Mouse (Mus musculus) erythroblast, embryonic 14.5 days (primary cell): Measurements from ENCODE around the gene Ica1l. TPM values are rescaled to one million over a fixed set of nuclear protein-coding genes. Genes with fewer than 3 reads are reported as not detected.
"Not testable (repeated sequence)": the region's sequence is repeated elsewhere in the genome, so short reads cannot be mapped to it uniquely, and the experiment has no call there.

Experiments
- H3K27me3 ChIP-seq: 2 replicates; pipeline ENCODE4 v1.6.1; 2012; ENCODE audit warnings: inconsistent platforms; ENCODE audit not compliant: control insufficient read depth
- H3K36me3 ChIP-seq: 2 replicates; pipeline ENCODE4 v1.6.1; 2012; ENCODE audit warnings: mild to moderate bottlenecking, inconsistent platforms; ENCODE audit not compliant: control insufficient read depth
- H3K4me1 ChIP-seq: 2 replicates; pipeline ENCODE4 v1.6.1; 2012; ENCODE audit warnings: inconsistent platforms; ENCODE audit not compliant: control insufficient read depth
- H3K4me3 ChIP-seq: replicated peaks from 2 replicates; pipeline ENCODE3; 2012; ENCODE audit warnings: moderate library complexity, mild to moderate bottlenecking, inconsistent platforms
- H3K9me3 ChIP-seq: 2 replicates; pipeline ENCODE4 v1.6.1; 2012; ENCODE audit warnings: low read length, inconsistent platforms, mixed read lengths; ENCODE audit not compliant: control insufficient read depth
- GATA1 ChIP-seq: IDR thresholded peaks from 2 replicates; pipeline ENCODE4 v1.6.1; 2012; ENCODE audit warnings: low read length, inconsistent platforms, mixed read lengths
- TAL1 ChIP-seq: IDR thresholded peaks from 3 replicates; pipeline ENCODE4 v1.6.1; 2012; ENCODE audit warnings: low read length, inconsistent platforms, mixed read lengths
- polyA plus RNA-seq: library from polyadenylated mRNA; stranded (reverse); fragments of >175 nt; gene quantifications from 2 replicates; pipeline ENCODE4 v1.2.3, GENCODE M21; 2012

Gene Ica1l
- 0.01 TPM in 1 of 2 replicates, not detected in the other for polyA plus RNA-seq

DNA sequence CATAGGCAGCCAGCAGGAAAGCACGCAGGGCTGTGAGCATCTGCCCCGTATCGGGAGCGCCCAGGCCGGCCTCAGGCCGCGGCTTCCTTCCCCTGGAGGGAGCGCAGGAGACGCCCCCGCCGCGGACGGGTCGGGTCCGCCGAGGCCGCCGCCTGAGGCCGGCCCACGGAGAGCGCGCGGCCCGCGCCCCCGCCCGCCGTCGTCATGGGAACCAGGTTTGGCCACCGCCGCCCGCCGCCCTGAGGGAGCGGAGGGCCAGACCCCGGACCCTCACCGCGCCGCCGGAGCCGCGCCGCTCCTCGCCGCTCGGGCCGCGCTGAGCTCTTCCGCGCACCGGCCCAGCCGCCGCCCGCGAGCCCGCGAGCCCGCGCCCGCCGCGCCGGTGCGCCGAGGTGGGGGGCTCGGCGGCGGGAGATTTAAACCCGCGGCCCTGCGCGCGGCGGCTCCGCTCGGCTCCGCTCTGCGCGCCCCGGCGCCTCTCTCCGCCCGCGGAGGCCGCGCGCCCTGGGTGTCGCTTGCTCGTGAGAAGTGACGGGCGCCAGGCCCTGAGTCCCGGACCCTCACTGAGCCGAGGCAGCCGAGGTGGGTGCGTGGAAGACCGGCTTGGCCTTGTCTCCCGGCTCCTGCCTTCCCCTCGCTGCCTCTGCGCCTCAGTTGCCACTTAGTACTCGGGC is at the start of gene Ica1l:
Ica1l (minus strand) TSS at position 389 of the 674 bp plus-strand sequence.
- TF ChIP-seq TAL1 = no peak
- TF ChIP-seq GATA1 = no peak
- Histone ChIP-seq H3K27me3 (peaks cover 48% of the 10 kb centered on the region), H3K4me3 (peak within 1 kb of the TSS; percentile 54), H3K4me1 (peaks cover 6% of the 10 kb centered on the region), H3K9me3 (peaks cover 2% of the 10 kb centered on the region; the same call in 1 of the 2 replicates), H3K36me3 (no peaks in the 10 kb centered on the region)

DNA sequence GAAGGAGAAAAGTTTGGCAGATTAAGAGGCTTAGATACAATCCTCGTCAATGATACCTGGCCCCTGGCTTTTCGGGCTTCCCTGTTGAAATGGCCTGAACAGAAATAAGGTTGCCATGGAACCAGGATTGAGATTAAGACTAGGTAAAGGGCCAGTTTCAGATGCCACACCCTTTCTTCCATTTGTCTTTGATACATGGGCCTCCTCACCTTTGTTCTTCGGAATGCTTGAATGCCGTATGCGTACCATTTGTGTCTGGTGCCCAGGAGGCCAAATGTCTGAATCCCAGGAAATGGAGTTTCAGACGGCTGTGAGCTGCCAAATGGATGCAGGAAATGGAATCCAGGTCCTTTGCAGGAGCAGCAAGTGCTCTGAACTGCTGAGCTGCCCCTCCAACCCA is 33.4 kb upstream of the Ica1l start:
- no peak overlapping the region for H3K4me3 ChIP-seq
- H3K27me3 ChIP-seq = no peaks in the 10 kb centered on the region
- H3K36me3 ChIP-seq = peaks cover 51% of the 10 kb centered on the region
- TF ChIP-seq TAL1 (no peak), GATA1 (no peak)
- no peaks in the 10 kb centered on the region for H3K4me1 ChIP-seq
- no peaks in the 10 kb centered on the region for H3K9me3 ChIP-seq

DNA sequence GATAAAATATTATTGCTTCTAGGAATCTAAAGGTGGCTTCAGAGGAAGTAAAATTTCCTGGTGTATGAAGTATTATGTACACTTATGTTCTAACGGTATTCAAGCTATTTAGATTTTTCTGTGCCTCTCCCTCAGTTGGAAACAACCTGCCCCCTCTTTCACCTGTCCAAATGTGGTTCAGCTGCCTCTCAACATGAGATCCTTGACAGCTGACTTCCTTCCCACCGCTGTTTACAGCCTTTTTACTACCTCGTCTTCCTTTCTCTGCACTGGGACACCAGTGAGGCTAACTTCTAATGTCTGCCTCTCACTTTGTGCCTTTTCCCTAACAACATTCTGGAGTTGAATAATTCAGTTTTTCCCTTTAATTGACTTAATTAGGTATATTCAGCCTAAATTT is 32.6 kb upstream of the Ica1l start:
- peaks cover 45% of the 10 kb centered on the region for H3K36me3 ChIP-seq
- no peak for TF ChIP-seq GATA1
- no peak for TF ChIP-seq TAL1
- no peak overlapping the region for H3K4me3 ChIP-seq
- no peaks in the 10 kb centered on the region for H3K27me3 ChIP-seq
- no peaks in the 10 kb centered on the region for H3K9me3 ChIP-seq
- no peaks in the 10 kb centered on the region for H3K4me1 ChIP-seq

DNA sequence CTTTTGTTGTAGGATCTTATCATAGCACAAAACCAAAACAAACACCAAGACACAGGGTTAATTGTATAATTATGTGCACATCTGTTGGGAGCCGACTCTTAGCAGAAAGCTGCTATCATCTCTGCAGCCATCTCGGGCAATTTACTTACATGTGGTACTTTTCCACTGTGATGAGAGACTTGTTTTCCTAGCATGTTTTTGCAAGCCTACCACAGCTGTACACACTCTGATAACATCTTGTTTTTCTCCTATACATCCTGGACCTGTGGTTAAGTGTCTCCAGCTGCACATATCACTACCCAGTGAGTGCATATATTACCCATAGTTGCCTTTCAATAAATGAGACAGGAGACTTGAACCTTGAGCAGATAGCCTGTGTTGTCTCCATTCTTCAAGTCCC is 32.0 kb upstream of the Ica1l start:
- Histone ChIP-seq H3K27me3 (no peaks in the 10 kb centered on the region), H3K4me1 (no peaks in the 10 kb centered on the region), H3K9me3 (no peaks in the 10 kb centered on the region), H3K36me3 (peaks cover 38% of the 10 kb centered on the region), H3K4me3 (no peak overlapping the region)
- no peak for TF ChIP-seq TAL1
- no peak for TF ChIP-seq GATA1

DNA sequence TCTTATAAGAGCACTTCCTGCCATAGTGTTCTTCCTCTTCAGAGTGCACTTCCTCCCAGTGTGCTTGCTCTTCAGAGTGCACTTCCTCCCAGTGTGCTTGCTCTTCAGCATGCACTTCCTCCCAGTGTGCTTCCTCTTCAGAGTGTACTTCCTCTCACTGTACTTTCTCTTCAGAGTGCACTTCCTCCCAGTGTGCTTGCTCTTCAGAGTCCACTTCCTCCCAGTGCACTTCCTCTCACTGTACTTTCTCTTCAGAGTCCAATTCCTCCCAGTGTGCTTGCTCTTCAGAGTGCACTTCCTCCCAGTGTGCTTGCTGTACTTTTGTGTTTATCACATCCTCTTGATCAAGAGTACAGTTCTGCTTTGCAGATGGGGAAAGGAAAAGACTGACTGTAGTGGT is 27.7 kb upstream of the Ica1l start:
- not testable (repeated sequence) for H3K4me1 ChIP-seq, H3K9me3 ChIP-seq, H3K27me3 ChIP-seq, H3K4me3 ChIP-seq, H3K36me3 ChIP-seq

DNA sequence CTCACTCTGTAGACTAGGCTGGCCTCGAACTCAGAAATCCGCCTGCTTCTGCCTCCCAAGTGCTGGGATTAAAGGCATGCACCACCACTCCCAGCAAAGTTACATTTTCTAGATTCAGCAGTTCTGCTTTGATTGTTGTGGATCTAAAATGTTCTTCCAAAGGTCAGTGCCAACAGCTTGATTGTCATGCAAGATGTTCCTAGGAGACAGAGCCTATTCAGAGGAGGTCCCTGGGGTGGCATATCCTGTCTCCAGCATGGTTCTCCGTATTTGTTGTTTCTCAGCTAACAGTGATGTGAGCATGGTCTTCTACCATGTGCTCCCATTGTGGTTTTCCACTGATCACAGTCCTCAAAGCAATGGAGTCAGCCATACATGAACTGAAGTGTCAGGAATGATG is 13.3 kb upstream of the Ica1l start:
- no peaks in the 10 kb centered on the region for H3K36me3 ChIP-seq
- H3K4me3 ChIP-seq = no peak overlapping the region
- no peaks in the 10 kb centered on the region for H3K4me1 ChIP-seq
- TF ChIP-seq TAL1 = no peak
- no peak for TF ChIP-seq GATA1
- H3K27me3 ChIP-seq = no peaks in the 10 kb centered on the region
- H3K9me3 ChIP-seq = no peaks in the 10 kb centered on the region

DNA sequence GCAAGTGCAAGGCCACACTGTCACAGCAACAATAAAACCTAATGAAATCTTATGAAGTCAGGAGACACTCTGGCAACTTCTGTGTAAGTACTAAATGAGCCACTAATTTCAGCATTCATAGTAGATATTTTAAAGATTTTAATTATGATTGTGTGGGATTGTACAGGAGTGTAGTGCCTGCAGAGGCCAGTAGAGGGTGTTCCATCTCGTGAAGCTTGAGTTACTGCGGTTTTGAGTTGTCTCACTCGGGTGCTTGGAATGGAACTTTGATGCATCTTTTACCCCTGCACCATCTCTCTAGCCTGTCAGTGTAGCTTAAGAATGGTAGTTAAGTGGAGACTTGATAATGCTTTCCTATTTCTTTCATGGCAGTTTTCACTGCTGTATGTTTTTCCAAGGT is 11.7 kb upstream of the Ica1l start:
- Histone ChIP-seq H3K9me3 (no peaks in the 10 kb centered on the region), H3K4me1 (no peaks in the 10 kb centered on the region), H3K4me3 (no peak overlapping the region), H3K27me3 (no peaks in the 10 kb centered on the region), H3K36me3 (no peaks in the 10 kb centered on the region)
- no peak for TF ChIP-seq TAL1
- TF ChIP-seq GATA1 = no peak

DNA sequence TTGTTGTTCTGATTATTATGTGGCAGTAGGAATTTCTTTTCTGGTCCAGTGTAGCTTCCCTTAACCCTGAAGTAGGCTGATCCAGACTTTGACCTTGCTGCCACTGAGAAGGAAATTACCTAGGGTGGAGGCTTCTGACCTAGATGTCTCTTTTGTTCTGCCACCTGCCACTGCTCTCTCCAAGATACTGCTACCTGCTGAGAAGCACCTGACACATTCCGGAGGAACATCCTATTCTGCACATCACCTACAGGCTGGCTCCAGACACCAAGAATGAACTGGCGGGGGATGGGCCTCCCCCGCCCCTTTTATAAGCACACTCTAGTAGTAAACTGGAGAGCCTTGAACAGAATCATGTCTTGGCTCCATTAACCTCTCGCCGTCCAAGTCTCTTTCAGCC is 4.5 kb upstream of the Ica1l start:
- H3K9me3 ChIP-seq, H3K36me3 ChIP-seq, H3K4me3 ChIP-seq, H3K4me1 ChIP-seq: not testable (repeated sequence)
- peaks cover 23% of the 10 kb centered on the region for H3K27me3 ChIP-seq

DNA sequence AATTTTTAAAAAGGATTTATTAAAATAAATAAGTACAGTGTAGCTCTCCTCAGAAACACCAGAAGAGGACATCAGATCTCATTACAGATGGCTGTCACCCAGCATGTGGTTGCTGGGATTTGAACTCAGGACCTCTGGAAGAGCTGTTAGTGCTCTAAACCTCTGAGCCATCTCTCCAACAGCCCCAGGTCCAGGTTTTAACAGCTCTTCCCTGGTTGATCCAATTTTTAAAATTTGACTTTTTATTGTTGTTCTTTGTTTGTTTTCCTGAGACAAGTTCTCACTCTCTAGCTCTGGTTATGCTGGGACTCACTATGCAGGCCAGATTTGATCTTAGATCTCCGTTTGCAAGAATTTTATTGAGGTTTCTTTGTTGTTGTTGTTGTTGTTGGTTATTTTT is 1.6 kb upstream of the Ica1l start:
- H3K4me3 ChIP-seq = no peak overlapping the region
- H3K9me3 ChIP-seq = peaks cover 5% of the 10 kb centered on the region; the same call in 1 of the 2 replicates
- H3K4me1 ChIP-seq = peaks cover 6% of the 10 kb centered on the region
- H3K36me3 ChIP-seq = no peaks in the 10 kb centered on the region
- H3K27me3 ChIP-seq = peaks cover 46% of the 10 kb centered on the region
- TF ChIP-seq TAL1 = no peak
- no peak for TF ChIP-seq GATA1

DNA sequence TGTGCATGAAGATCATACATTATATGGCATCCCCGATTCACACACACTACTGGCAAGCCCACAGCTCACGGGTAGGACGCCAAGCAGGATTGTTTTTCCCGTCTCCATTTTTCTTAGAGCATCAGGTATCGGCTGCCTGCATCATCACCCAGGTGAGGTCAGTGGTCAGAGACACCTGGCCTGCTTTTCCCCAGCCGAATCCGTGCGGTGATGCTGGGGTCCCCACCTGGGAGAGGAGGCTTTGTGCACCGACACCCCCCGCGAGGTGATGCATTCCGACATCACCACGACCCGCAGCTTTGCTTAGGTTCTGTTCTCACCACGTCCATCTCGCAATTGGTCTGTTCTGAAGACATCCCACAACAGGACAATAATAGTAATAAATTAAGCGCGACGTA is 587 bp downstream of the Ica1l start:
- H3K4me1 ChIP-seq = peaks cover 6% of the 10 kb centered on the region
- no peaks in the 10 kb centered on the region for H3K36me3 ChIP-seq
- TF ChIP-seq TAL1 (no peak), GATA1 (no peak)
- peaks cover 48% of the 10 kb centered on the region for H3K27me3 ChIP-seq
- peak overlapping the region; percentile 54 for H3K4me3 ChIP-seq
- H3K9me3 ChIP-seq = peaks cover 2% of the 10 kb centered on the region; the same call in 1 of the 2 replicates

DNA sequence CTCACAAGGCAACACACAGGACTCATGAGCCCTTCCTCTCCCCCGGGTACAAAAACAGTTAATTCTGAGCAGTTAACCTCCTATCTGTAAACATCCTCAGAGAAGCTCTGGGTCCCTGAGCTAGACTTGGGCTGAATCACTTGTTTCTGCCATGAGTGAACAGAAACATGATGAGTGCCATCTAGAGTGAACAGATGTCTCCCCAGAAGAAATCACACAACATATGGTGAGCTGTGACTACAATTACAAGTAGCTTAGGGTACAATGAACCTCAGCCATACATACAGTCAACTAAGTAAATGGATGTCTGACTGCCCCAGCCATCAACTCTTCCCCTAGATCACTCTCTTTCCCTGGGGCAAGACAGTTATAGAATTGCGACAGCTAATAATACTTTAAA is 7.9 kb downstream of the Ica1l start:
- Histone ChIP-seq H3K36me3 (no peaks in the 10 kb centered on the region), H3K4me1 (no peaks in the 10 kb centered on the region)
- TF ChIP-seq GATA1 (no peak), TAL1 (no peak)

More for the DNA sequence above, 7.9 kb downstream of the Ica1l start:
- Histone ChIP-seq H3K4me3 (no peak overlapping the region), H3K27me3 (0 out of 2 replicates have a peak, but pooled peaks cover 4% of the 10 kb centered on the region), H3K9me3 (no peaks in the 10 kb centered on the region)
